Mouse (Mus musculus): ENCODE results near the gene Icam4.

DNA sequence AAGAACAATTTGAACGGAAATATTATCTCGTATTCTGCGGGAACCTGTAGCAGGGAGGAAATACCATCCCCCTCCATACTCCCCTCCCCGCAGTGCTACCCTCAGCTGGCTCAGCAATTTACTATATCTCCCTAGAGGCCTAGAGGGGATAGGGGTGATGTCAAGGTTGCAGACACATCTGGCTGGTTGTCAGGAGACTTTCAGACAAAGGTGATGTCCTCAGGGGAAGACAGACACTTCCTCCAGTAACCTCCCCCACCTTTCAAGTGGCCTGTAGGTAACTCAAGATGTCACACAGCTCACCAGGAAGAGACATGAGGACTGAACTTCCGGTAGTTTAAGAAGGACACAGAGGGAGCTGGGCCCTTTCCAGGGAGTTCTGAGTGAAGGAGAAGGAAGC lies 46.0 kb upstream of the Icam4 start:
- TF ChIP-seq CTCF (IDR thresholded peaks at IDR 0.05; ENCODE audit: low read depth), result no peak
- TF ChIP-seq EP300 (optimal IDR thresholded peaks at IDR 0.05), result no peak
